Comparison of ENCODE assay signal across 15 mouse cellular contexts in the genomic region with DNA sequence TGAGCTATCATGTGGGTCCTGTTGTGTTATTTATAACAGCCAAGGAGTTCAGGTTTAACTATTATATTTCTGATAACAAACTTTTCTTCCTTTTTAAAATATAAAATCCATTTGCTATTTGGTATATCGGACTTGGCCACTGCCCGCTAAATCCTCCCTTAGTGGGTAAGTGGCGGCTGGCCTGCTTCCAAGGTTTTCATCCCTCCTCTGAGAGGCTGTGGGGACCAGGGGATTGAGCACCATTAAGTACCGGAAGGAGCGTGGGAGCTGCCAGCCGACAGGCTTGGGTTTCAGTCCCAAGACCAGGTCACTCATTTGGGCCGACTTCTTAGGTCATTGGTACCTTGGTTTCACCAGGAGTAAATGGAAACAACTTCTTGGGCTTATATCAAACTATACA. TPM values are rescaled to one million over a fixed set of nuclear protein-coding genes. Genes with fewer than 3 reads are reported as not detected.
DNase-seq lines count a peak whose midpoint lies in the region; ATAC-seq and TF ChIP-seq lines count a peak whose summit lies in the region.
"Had no signal": no experiment of that assay in that cellular context is flagged by ENCODE, and none has a peak within 500 bp of the region (broad histone marks: within the 10 kb centered on the region; RNA-seq: fewer than 3 reads in every experiment).

No protein-coding gene starts in this region.

- WGBS in forebrain, embryonic 14.5 days, result 60% methylated on average over 7 of the region's 7 CpGs
- 49% methylated on average over 7 of the region's 7 CpGs for WGBS in forebrain, embryonic 16.5 days
- WGBS in hindbrain, postnatal 0 days, result 53% methylated on average over 7 of the region's 7 CpGs
- 69% methylated on average over 7 of the region's 7 CpGs for WGBS in hindbrain, embryonic 16.5 days
- WGBS in midbrain, embryonic 14.5 days, result 71% methylated on average over 7 of the region's 7 CpGs
- WGBS in midbrain, embryonic 15.5 days, result 66% methylated on average over 7 of the region's 7 CpGs

- no peak for ATAC-seq in forebrain, embryonic 14.5 days
- no peak for ATAC-seq in forebrain, embryonic 16.5 days
- no peak for ATAC-seq in hindbrain, postnatal 0 days
- ATAC-seq in hindbrain, embryonic 16.5 days, result no peak
- ATAC-seq in midbrain, embryonic 14.5 days (ENCODE audit: low FRiP score, low TSS enrichment), result no peak
- ATAC-seq in midbrain, embryonic 15.5 days (replicated peaks), result no peak

- no peak overlapping the region for H3K4me3 ChIP-seq in forebrain, embryonic 14.5 days (ENCODE audit: low read depth, low read length)
- no peak overlapping the region for H3K4me3 ChIP-seq in forebrain, embryonic 16.5 days (replicated peaks; ENCODE audit: low read length)
- no peak overlapping the region for H3K4me3 ChIP-seq in hindbrain, postnatal 0 days (ENCODE audit: low read length)
- H3K4me3 ChIP-seq in hindbrain, embryonic 16.5 days (ENCODE audit: low read length), result no peak overlapping the region
- H3K4me3 ChIP-seq in midbrain, embryonic 14.5 days (replicated peaks; ENCODE audit: low read depth, low read length), result no peak overlapping the region
- no peak overlapping the region for H3K4me3 ChIP-seq in midbrain, embryonic 15.5 days
- H3K4me3 ChIP-seq: embryonic facial prominence, embryonic 10.5 days; forebrain, embryonic 13.5 days; limb, embryonic 12.5 days; liver, embryonic 13.5 days; neural tube, embryonic 12.5 days had no signal

- no peak overlapping the region for H3K4me2 ChIP-seq in forebrain, embryonic 14.5 days (ENCODE audit: low read length)
- H3K4me2 ChIP-seq in forebrain, embryonic 16.5 days (ENCODE audit: low read length), result no peak overlapping the region
- no peak overlapping the region for H3K4me2 ChIP-seq in hindbrain, postnatal 0 days (ENCODE audit: low read depth, low read length)
- H3K4me2 ChIP-seq in hindbrain, embryonic 16.5 days (ENCODE audit: low read length), result no peak overlapping the region
- H3K4me2 ChIP-seq in midbrain, embryonic 14.5 days (ENCODE audit: low read length), result no peak overlapping the region
- no peak overlapping the region for H3K4me2 ChIP-seq in midbrain, embryonic 15.5 days
- H3K4me2 ChIP-seq: forebrain, embryonic 13.5 days; limb, embryonic 12.5 days; liver, embryonic 13.5 days; neural tube, embryonic 12.5 days had no signal

- H3K27me3 ChIP-seq in forebrain, embryonic 14.5 days (replicated peaks; ENCODE audit: control insufficient read depth, insufficient read depth, low read length), result no peaks in the 10 kb centered on the region
- no peaks in the 10 kb centered on the region for H3K27me3 ChIP-seq in forebrain, embryonic 16.5 days (replicated peaks; ENCODE audit: control insufficient read depth, insufficient read depth, low read length)
- H3K27me3 ChIP-seq in hindbrain, postnatal 0 days (ENCODE audit: insufficient read depth, low read length), result no peaks in the 10 kb centered on the region
- H3K27me3 ChIP-seq in hindbrain, embryonic 16.5 days (replicated peaks; ENCODE audit: control insufficient read depth, insufficient read depth, low read length), result no peaks in the 10 kb centered on the region
- no peaks in the 10 kb centered on the region for H3K27me3 ChIP-seq in midbrain, embryonic 14.5 days (ENCODE audit: control insufficient read depth, insufficient read depth, low read length)
- no peaks in the 10 kb centered on the region for H3K27me3 ChIP-seq in midbrain, embryonic 15.5 days (replicated peaks)
- H3K27me3 ChIP-seq: CH12.LX; forebrain, embryonic 13.5 days; limb, embryonic 12.5 days; liver, embryonic 13.5 days; neural tube, embryonic 12.5 days had no signal

- H3K4me1 ChIP-seq in forebrain, embryonic 14.5 days (ENCODE audit: control insufficient read depth, insufficient read depth, low read length), result peaks cover 6% of the 10 kb centered on the region
- no peaks in the 10 kb centered on the region for H3K4me1 ChIP-seq in forebrain, embryonic 16.5 days (replicated peaks; ENCODE audit: control insufficient read depth, insufficient read depth, low read length)
- H3K4me1 ChIP-seq in hindbrain, postnatal 0 days (ENCODE audit: insufficient read depth, low read length), result no peaks in the 10 kb centered on the region
- peaks cover 6% of the 10 kb centered on the region for H3K4me1 ChIP-seq in hindbrain, embryonic 16.5 days (ENCODE audit: control insufficient read depth, insufficient read depth, low read depth, low read length)
- H3K4me1 ChIP-seq in midbrain, embryonic 14.5 days (ENCODE audit: control insufficient read depth, insufficient read depth, low read length), result no peaks in the 10 kb centered on the region
- H3K4me1 ChIP-seq in midbrain, embryonic 15.5 days, result peaks cover 6% of the 10 kb centered on the region; the same call in 1 of the 2 replicates

- H3K27ac ChIP-seq in forebrain, embryonic 14.5 days (ENCODE audit: low read depth, low read length), result no peak overlapping the region
- no peak overlapping the region for H3K27ac ChIP-seq in forebrain, embryonic 16.5 days (ENCODE audit: low read length)
- H3K27ac ChIP-seq in hindbrain, postnatal 0 days, result no peak overlapping the region
- H3K27ac ChIP-seq in hindbrain, embryonic 16.5 days (ENCODE audit: low read depth, low read length), result no peak overlapping the region; the same call in 1 of the 2 replicates
- no peak overlapping the region for H3K27ac ChIP-seq in midbrain, embryonic 14.5 days (replicated peaks; ENCODE audit: low read depth, low read length)
- no peak overlapping the region for H3K27ac ChIP-seq in midbrain, embryonic 15.5 days
- H3K27ac ChIP-seq: embryonic facial prominence, embryonic 10.5 days; forebrain, embryonic 13.5 days; limb, embryonic 12.5 days; liver, embryonic 13.5 days; neural tube, embryonic 12.5 days had no signal

- H3K9ac ChIP-seq in forebrain, embryonic 14.5 days (ENCODE audit: low read length), result no peak overlapping the region
- no peak overlapping the region for H3K9ac ChIP-seq in forebrain, embryonic 16.5 days (replicated peaks; ENCODE audit: low read depth, low read length)
- no peak overlapping the region for H3K9ac ChIP-seq in hindbrain, postnatal 0 days (replicated peaks; ENCODE audit: low read length)
- no peak overlapping the region for H3K9ac ChIP-seq in hindbrain, embryonic 16.5 days (ENCODE audit: low read depth, low read length)
- H3K9ac ChIP-seq in midbrain, embryonic 14.5 days (replicated peaks; ENCODE audit: low read length), result no peak overlapping the region
- no peak overlapping the region for H3K9ac ChIP-seq in midbrain, embryonic 15.5 days
- H3K9ac ChIP-seq: forebrain, embryonic 13.5 days; limb, embryonic 12.5 days; liver, embryonic 13.5 days; neural tube, embryonic 12.5 days had no signal

- DNase-seq in forebrain, embryonic 14.5 days (ENCODE audit: low spot score), result peak; percentile 49
- DNase-seq in hindbrain, postnatal 0 days (ENCODE audit: low spot score), result peak; percentile 15
- peak; percentile 50 for DNase-seq in midbrain, embryonic 14.5 days
- DNase-seq in lung, postnatal 25 days (ENCODE audit: low spot score), result peak; percentile 16
- no peak for DNase-seq in thymus, postnatal 14 days
- DNase-seq: liver, embryonic 13.5 days; thymus, postnatal 4 days had no signal

- H3K36me3 ChIP-seq in forebrain, embryonic 14.5 days (ENCODE audit: control insufficient read depth, insufficient read depth, low read length), result no peaks in the 10 kb centered on the region
- H3K36me3 ChIP-seq in forebrain, embryonic 16.5 days (ENCODE audit: control insufficient read depth, insufficient read depth), result no peaks in the 10 kb centered on the region
- no peaks in the 10 kb centered on the region for H3K36me3 ChIP-seq in hindbrain, postnatal 0 days (ENCODE audit: insufficient read depth, low read length)
- H3K36me3 ChIP-seq in hindbrain, embryonic 16.5 days (ENCODE audit: control insufficient read depth, insufficient read depth, low read length), result no peaks in the 10 kb centered on the region
- H3K36me3 ChIP-seq in midbrain, embryonic 14.5 days (ENCODE audit: control insufficient read depth, insufficient read depth, low read length), result no peaks in the 10 kb centered on the region
- no peaks in the 10 kb centered on the region for H3K36me3 ChIP-seq in midbrain, embryonic 15.5 days (replicated peaks)
- H3K36me3 ChIP-seq: embryonic facial prominence, embryonic 10.5 days; limb, embryonic 12.5 days; liver, embryonic 13.5 days; neural tube, embryonic 12.5 days had no signal

- no peaks in the 10 kb centered on the region for H3K9me3 ChIP-seq in forebrain, embryonic 14.5 days (replicated peaks; ENCODE audit: control insufficient read depth, low read length)
- no peaks in the 10 kb centered on the region for H3K9me3 ChIP-seq in forebrain, embryonic 16.5 days (ENCODE audit: control insufficient read depth, low read length)
- H3K9me3 ChIP-seq in hindbrain, postnatal 0 days (ENCODE audit: low read length), result no peaks in the 10 kb centered on the region
- H3K9me3 ChIP-seq in hindbrain, embryonic 16.5 days (ENCODE audit: control insufficient read depth, low read length), result no peaks in the 10 kb centered on the region
- H3K9me3 ChIP-seq in midbrain, embryonic 14.5 days (ENCODE audit: control insufficient read depth, low read length), result no peaks in the 10 kb centered on the region
- no peaks in the 10 kb centered on the region for H3K9me3 ChIP-seq in midbrain, embryonic 15.5 days
- H3K9me3 ChIP-seq: embryonic facial prominence, embryonic 10.5 days; forebrain, embryonic 13.5 days; limb, embryonic 12.5 days; liver, embryonic 13.5 days; neural tube, embryonic 12.5 days had no signal

- no peak for TF ChIP-seq CTCF in hindbrain, postnatal 0 days (IDR thresholded peaks at IDR 0.05; ENCODE audit: low read depth)

RNA-seq across cellular contexts. Expression of a gene that starts 10.5 kb away (rescaled TPM):
- polyA plus RNA-seq in forebrain, embryonic 14.5 days (2014; fragmentation: Nextera tagmentation; extraction: Ambion mirVana), result 12.1 and 13.0 TPM in 2 replicates
- polyA plus RNA-seq in forebrain, embryonic 16.5 days (2015; fragmentation: Nextera tagmentation; extraction: Ambion mirVana), result 13.7 and 19.6 TPM in 2 replicates
- total RNA-seq in hindbrain, postnatal 0 days (2014; rRNA removed), result 28.6 and 39.4 TPM in 2 replicates
- 13.6 and 14.5 TPM in 2 replicates for polyA plus RNA-seq in hindbrain, postnatal 0 days (2015; fragmentation: Nextera tagmentation; extraction: Ambion mirVana)
- 4.8 and 10.7 TPM in 2 replicates for polyA plus RNA-seq in hindbrain, embryonic 16.5 days (2015; fragmentation: Nextera tagmentation; extraction: Ambion mirVana)
- polyA plus RNA-seq in midbrain, embryonic 14.5 days (2014; fragmentation: Nextera tagmentation; extraction: Ambion mirVana), result 12.0 and 16.1 TPM in 2 replicates
- polyA plus RNA-seq in midbrain, embryonic 15.5 days (2015; fragmentation: Nextera tagmentation; extraction: Ambion mirVana), result 9.6 and 10.6 TPM in 2 replicates
